Mouse (Mus musculus) heart, postnatal 10 days (tissue): Measurements from ENCODE around the gene Lbr. TPM values are rescaled to one million over a fixed set of nuclear protein-coding genes. Genes with fewer than 3 reads are reported as not detected.
A peak's percentile ranks its signal among the peaks of the same experiment; 100 is the strongest.

Experiments
- DNase-seq, 2 experiments: peaks; one replicate each; pipeline ENCODE4 v3.0.0; 2021
- intact Hi-C: fragments of 180-260 bp; cut with DNase I; formaldehyde crosslinking; loops from one replicate; pipeline ENCODE4 v1.15.1; 2025
- total RNA-seq, 2 experiments: library from RNA; stranded (reverse); gene quantifications; 2 replicates each; pipeline ENCODE4 v1.2.3; 2021

The Lbr gene
- total RNA-seq = 10 to 100 TPM; 35.0 to 36.3 TPM

DNA sequence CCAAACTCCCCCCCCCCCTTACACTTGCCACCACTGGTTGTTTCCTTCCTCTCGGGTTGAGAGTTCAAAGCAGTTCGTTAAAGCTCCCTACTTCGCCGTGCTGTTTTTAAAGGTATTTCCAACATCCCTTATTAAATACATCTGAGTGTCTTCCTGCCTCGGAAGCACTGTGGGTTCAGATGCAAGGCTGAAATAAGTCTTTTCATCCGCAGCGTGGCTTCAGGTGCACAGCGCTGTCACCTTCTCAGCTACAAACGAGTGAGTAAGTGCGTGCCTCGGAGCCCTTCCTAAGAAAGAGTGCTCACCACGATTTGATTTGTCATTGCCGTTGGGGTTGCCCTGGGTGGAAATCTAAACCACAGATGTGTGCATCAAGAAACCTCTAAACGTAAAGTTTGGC lies at the start of gene Lbr:
Lbr (minus strand) TSS at position 266 of the 400 bp plus-strand sequence.
- DNase-seq = no peak
- intact Hi-C loops = loop anchor here (5.0 kb wide), 1 partner anchor 40 kb away; no protein-coding TSS in a partner anchor

DNA sequence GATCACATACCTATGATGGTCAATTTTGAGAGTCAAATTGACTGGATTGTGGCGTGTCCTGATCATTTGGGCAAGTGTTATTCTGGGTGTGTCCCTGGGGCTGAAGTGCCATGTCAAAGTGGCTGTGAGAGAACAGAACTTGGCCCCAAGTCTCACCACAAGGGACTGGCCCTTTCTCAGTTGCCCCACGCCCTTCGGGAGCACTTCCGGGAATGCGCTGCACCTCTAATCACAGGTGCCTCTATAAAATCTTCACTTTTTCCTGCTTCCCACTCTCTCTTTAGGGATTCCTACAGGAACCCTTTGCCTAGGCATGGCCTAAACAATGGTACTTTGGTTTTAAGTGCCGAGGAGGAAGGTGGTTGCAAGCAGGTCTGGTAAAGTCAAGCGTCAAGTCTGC lies 46.8 kb upstream of the Lbr start:
- no peak for DNase-seq
- intact Hi-C loops = loop anchor here (1.0 to 10.0 kb wide), 5 partner anchors 128 to 425 kb away; partner anchors contain the start of gene Enah

DNA sequence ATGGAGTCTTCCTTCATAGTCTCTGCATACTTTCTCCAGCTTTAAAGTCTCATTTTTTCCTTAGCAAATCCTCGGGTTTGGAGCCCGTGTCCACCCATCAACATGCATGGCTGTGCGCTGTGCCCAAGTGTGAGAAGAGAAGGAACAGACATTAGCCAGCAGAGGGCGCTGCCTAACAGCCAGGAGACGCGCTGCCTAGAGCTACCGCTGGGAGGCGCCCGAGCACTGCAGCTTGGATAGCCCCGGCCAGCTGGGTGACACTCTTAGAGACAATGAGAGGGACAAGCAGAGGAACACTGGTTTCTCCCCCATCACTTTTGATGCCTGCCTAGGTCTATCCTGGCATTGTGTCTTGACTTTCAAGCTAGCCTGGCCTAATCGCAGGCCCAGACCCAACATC lies 46.0 kb upstream of the Lbr start:
- peak; percentile 93 to 97 for DNase-seq
- intact Hi-C loops = loop anchor here (1.0 to 10.0 kb wide), 5 partner anchors 128 to 426 kb away; partner anchors contain the start of gene Enah

DNA sequence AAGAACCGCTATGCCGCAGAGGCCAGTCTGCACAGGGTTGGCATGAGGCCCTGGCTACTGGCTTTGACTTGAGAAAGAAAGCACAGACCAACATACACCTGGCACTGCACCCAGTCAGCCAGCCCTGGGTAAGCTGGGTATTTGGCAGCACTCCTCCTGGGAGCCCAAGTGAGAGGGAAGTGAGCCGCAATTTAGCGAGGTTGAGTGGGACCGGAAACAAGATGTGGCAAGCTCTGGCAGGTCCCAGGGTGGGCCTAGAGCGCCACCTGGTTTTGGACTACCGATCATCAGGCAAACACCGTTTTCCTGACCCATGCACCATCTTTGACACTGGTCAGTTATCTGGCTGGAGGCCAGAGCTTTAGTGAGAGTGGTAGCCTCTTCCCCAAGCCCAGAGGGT lies 38.7 kb upstream of the Lbr start:
- intact Hi-C loops = loop anchor here (1.0 to 10.0 kb wide), 4 partner anchors 39 to 433 kb away; partner anchors contain the start of gene Lbr
- peak; percentile 66 to 72 for DNase-seq

DNA sequence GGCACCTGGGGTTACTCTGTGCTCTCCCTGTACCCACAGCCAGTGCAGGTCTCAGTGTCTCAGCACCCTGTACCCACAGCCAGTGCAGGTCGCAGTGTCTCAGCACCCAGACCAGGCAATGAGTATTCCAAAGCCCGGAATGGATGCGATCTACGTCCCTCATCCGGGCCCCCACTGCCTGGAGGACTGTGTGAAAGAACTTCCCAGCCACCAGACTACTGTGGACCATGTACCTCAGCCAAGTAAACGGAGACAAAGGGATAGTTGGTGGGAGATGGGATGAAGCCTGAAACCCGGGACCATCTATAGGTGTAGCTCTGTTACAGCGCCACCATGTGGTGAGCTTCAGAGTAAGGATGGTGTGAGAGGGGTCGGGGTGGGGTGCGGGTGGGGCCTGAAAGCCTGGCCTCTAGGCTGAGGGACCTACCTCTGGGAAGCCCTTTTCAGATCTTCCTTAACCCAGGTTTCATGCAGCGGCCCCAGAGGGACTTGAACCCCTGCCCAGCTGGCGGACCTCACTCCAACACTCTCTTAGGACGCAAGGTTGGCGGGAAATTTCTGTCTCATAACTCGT lies 38.0 kb upstream of the Lbr start:
- intact Hi-C loops = loop anchor here (1.0 to 10.0 kb wide), 4 partner anchors 39 to 434 kb away; partner anchors contain the start of gene Lbr
- no peak for DNase-seq

DNA sequence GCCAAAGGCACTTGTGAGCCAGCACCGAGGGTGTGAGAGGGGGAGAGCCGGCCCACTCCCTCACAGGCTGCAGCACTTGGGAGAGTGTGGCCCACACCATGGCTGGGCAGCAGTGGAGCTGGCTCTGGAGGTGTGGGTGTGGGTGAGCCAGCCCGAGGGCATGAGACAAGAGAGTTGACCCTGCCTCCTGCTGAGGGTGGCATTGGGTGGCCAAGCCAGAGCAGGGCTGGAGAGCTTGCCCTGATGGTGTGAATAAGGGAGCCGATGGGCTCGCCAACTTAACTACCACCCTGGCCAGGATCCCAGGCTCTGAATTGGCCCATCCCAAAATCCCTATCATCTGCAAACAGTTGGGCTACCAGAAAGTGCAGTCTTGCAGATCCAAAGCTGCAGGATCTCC lies 35.6 kb upstream of the Lbr start:
- intact Hi-C loops = no loop called here
- DNase-seq = no peak

DNA sequence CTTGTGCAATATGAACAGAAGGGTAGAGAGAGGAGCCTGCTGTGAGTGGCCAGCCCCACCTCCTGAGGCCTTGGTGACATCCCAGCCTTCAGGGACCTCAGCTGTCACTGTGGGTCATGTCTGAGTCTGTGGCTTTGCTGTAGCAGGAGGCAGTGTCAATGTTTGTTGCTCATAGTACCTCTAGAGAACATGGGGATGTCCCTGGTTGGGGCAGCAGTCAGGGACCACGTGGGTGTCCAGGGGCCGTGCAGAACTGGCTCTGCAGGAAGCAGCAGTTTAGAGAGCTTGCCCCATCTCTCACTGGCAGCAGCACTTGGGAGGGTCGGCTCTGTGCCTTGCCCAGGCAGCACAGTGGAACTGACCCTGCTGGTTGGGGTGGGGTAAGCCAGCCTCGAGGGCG lies 34.2 kb upstream of the Lbr start:
- no peak for DNase-seq
- intact Hi-C loops = no loop called here

DNA sequence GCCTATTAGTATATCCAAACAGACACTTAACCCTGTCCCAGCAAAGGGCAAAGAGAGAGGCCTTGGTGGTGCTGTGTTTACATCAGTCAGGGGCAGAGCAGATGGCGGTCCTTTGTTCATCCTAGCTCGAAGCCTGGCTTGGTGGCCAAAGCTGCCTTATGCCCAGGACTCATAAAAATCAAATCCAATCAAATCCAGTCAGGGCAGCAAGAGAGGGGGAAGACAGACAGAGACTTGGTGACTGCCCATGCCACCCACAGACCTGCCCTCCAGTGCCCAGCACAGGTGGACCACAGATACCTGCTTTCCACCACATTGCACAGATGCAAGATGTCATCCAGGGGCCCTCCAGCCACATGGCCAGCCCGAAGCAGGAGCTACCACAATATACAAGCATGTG lies 33.8 kb upstream of the Lbr start:
- intact Hi-C loops = no loop called here
- no peak for DNase-seq

DNA sequence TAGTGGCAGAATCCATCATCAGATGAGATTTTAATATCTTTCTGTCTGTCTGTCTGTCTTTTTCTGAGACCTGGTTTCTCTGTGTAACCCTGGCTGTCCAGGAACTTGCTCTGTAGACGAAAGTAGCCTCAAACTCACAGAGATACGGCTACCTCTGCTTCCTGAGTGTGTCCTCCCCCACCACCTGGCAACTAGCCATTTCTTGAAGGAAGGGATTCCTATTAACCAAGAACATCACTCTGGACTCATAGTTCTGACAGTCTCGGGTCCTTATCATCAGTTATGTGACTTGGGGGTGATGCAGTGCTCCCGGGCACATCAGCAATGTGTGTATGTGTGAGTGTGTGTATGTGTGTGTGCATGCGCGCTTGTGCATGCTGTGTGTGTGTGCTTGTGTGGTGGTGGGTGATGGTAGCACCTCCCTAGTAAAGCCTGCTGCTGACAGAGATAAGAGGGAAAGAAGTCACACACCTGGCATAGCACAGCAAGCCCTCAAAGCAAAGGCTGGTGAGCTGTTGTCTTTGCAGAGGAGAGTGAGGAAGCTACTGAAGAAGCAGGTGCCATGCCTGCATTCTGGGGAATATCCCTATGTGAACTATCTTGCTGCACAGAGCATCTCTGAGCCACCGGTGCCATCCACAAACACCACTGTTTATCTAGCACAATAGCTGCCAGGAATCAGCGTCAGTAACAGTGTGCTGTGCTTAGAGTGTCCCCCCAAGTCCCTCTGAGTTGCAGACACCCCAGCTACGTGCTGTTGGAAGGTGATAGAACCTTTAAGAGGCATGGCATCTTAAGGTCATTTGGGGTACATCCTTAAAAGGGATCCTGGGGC lies 30.5 kb upstream of the Lbr start:
- peak in 1 of 2 experiments; percentile 44 for DNase-seq
- intact Hi-C loops = no loop called here

DNA sequence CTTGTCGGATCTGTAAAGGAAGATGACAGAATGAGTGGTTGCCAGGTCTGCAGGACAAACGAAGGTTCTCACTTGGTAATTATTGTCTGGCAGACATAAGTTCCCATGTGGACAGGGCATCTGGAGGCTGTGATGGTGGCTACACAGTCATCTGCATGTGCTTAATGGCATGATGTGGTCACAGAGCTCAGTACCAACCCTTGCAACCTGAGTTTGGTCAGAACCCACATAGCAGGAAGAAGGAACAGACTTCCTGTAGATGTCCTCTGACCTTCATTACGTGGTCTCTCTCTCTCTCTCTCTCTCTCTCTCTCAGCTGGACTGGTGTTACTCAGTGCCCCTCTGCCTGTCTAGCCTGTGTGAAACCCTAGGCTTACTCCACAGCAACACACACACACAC lies 29.8 kb upstream of the Lbr start:
- no peak for DNase-seq
- intact Hi-C loops = no loop called here

DNA sequence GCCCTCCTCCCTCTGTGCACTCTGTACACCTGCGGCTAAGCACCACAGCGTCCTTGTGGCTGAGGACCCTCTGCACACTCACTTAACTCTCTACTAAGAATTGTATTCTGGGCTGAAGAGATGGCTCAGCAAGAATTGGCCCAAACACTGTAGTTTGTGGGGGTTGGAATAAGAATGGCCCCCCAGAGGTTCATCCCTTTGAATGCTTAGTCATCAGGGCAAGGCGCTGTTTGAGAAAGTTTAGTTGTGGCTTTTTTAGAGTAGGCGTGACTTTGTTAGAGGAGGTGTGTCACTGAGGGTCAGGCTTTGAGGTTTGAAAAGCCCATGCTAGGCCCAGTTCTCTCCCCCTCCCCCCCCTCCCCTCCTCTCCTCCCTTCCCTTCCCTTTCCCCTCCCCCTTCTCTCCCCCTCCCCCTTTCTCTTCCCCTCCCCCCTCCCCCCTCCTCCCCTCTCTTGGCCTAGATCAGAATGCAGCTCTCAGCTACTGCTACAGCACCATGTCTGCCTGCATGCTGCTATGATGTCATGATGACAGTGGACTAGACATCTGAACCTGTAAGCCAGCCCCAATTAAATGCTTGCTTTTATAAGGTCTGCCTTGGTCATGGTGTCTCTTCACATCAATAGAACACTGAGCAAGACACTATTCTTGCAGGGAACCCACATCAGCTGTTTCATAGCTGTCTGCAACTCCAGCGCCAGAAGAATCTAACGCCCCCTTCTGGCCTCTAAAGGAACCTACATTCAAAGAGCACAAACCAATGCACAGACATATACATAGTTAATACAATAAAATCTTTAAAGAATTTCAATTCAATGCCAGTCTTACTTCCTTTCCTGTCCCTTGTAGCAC lies 23.8 kb upstream of the Lbr start:
- no peak for DNase-seq
- intact Hi-C loops = no loop called here

DNA sequence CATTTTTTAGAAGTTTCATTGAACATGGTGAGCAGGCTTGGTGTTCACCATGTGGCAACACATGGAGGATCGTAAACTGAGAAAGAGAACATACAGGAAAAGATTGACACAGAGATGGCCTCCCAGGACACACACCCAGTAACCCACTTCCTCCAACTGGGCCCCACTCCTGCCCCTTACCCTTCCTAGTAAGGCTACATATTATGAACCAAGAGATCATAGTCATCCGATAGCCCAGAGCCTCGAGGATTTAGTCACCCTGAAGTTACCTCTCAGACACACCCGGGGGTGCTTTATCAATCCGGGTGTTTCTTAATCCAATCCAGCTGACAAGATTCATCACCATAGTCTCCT lies 23.0 kb upstream of the Lbr start:
- no peak for DNase-seq
- intact Hi-C loops = no loop called here

DNA sequence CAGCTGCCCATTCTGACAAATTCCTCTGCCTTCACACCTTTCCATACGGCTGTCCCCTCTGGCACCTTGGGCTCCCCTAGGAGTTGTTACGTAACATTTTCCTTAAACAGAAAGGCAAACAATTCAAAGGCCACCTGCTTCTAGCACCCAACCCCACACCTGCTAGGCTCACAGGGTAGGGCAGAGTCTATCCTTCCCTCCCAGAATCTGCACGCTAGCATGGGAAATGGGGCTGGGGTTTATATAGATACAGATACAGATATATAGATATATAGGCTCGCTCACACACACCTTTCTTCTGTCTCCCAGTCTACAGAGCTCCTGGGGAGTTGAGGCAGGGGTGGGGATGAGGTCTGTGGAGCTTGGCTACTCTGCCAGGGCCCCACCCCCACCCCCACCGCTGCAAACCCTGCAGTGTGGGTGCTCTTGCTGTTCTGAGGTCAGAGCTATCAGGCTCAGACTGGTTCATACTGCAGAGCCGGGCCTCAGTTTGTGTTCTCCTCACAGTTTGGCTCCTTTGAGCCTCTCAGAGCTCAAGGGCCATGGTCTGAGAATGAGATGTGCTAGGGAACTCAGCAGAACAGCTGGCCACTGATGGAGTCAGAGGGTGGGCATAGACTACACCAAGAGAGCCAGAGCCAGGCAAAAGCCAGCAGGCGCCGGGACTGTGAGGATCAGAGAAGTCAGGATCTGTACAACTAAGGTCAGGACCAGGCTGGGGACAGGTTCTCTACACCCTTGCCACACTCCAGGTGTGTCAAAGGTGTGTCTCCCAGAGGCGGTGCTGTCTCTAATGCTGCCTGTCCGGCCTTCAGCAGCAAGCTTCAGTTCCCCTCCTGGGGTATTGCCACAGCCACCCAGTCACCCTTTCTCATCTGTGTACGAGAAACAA lies 22.4 kb upstream of the Lbr start:
- intact Hi-C loops = no loop called here
- no peak for DNase-seq

DNA sequence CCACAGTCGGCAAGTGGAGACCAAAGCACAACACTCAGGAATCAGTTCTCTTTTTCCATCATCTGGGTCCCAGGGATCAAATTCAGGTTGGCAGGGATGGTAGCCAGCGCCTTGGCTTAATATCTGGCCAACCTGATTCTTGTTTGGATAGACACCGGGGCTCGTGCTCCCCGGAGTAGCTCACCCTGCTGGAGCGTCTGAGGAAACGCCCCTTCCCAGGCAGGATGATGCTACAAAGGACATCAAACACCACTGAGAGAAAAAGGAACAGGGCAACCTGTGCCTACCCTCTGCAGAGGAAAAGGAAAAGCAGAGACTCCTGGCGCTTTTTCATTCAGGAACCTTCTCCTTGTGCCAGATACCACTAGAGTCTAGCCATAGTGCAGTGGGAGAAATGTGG lies 20.6 kb upstream of the Lbr start:
- intact Hi-C loops = no loop called here
- no peak for DNase-seq

DNA sequence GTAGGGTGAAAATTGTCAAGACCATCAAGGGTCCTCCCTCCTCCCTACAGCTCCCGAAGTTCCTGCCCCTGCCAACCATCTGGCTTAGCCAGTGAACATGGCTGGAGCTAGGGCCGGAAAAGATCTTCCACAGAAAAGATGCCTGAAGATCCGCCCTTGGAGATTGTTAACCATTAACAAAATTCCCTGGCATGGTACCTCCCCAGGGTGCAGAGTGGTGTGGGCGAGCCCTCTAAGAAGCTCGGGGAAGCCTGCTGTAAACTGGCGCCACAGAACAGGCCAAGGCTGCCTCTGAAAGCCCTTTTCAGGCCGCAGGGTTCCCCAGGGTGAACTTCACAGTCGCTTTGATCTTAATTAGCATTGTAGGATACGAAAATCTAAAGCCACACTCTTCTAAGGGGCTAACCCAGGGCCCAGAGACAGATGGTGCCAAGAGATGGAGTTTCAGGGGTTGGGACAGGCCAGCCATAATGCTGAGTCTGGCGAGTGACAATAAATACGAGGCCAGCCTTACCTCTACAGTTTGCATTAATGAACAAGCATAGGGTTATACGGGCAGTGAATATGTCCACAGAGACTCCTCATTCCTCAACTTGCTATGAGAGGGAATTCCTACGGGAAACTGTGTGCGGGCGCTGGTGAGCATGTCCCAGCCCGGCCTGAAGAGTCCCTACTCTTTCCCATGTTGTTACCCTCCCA lies 20.0 kb upstream of the Lbr start:
- DNase-seq = no peak

DNA sequence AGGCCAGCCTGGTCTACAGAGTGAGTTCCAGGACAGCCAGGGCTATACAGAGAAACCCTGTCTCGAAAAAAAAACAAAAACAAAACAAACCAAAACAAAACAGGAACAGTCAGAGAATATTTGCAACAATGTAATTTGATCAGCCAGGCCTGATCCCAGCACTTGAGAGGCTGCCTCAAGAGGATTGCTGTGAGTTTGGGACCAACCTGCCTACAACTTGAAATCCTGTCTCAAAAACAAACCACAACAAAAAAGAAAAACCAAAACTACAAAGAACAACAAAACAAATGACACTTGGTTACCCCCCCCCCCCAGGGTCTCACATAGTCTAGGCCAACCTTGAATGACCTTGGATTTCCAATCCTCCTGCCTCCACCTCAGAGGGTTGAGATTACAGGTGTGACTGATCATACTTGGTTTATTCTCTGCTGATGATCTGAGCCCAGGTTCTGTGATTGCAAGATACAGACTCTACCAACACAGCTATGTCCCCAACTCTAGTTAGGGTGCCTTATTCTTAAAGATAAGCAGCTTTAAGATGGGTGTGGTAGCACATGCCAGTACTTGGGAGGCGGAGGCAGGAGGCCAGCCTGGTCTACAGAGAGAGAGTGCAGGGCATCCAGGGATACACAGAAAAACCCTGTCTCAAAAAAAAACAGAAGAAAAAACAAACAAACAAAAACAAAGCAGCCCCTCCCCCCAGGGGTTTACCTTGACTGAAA lies 18.5 kb upstream of the Lbr start:
- no peak for DNase-seq
- intact Hi-C loops = no loop called here

More for the DNA sequence above, 20.0 kb upstream of the Lbr start:
- intact Hi-C loops = no loop called here

DNA sequence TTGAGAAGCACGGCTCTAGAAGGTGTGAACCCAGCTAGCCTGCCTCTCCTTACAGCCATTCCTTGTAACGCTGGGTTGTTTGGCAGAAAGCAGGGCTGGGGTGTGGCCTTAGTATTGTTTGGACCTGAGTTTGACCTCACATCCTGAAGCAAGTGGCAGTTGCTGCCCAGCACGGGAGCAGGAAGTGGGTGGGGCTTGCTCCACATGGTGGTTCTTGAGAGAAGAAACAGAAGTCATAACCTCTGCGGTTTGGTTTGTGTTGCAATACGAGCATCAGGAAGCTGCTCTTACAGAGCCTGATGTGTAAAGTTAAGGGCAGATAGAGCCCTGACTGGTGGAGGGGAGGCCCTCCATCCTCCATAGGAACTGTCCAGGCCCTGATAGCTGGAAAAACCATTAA lies 17.8 kb upstream of the Lbr start:
- intact Hi-C loops = no loop called here
- peak; percentile 80 to 82 for DNase-seq

DNA sequence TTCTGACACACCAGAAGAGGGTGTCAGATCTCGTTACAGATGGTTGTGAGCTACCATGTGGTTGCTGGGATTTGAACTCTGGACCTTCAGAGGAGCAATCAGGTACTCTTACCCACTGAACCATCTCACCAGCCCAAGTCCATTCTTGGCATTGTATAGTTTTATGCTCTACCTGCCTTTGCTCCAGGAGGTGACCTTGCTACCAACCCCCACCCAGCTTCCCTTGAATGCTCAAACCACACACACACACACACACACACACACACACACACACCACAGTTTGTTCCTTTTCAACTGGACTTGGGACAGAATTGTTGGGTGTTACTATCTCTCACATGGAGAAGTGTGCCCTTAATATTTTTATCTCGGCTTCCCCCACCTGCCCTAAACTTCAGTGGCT lies 13.5 kb upstream of the Lbr start:
- intact Hi-C loops = no loop called here
- DNase-seq = no peak

DNA sequence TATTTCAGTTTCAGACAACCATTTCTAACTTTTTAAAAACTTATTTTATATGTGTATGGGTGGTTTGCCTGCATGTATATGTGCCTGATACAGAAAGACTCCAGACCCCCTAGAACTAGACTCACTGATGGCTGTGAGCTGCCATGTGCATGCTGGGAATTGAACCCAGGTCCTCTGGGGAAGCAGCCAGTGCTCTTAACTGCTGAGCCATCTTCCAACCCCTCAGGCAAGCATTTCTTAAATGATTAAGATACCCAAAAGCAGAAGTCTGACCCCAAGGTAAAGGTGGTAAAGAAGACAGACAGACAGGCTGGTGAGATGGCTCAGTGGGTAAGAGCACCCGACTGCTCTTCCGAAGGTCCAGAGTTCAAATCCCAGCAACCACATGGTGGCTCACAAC lies 12.0 kb upstream of the Lbr start:
- DNase-seq = no peak
- intact Hi-C loops = no loop called here
